Mouse (Mus musculus): ENCODE data around the gene Pla2g6. TPM values are rescaled to one million over a fixed set of nuclear protein-coding genes. Genes with fewer than 3 reads are reported as not detected.

The Pla2g6 gene
- total RNA-seq (2014; rRNA removed) = 26.8 and 35.3 TPM in 2 replicates
- polyA plus RNA-seq (2015; fragmentation: Nextera tagmentation; extraction: Ambion mirVana) = 14.5 and 17.6 TPM in 2 replicates

GRCm38 (mm10) chr15:79328058-79328938, at the start of gene Pla2g6:
Gene Pla2g6, minus strand, starts transcription at chr15:79328390.
- DNase-seq (ENCODE audit: low spot score) (peak; percentile 99), ATAC-seq (ENCODE audit: low FRiP score) (peak; percentile 94)
- TF ChIP-seq CTCF (IDR thresholded peaks at IDR 0.05) = peak; percentile 27
- Histone ChIP-seq H3K9ac (replicated peaks; ENCODE audit: low read length, poor library complexity, severe bottlenecking) (peak within 1 kb of the TSS; percentile 63), H3K27ac (ENCODE audit: low read depth, low read length) (peak within 1 kb of the TSS; percentile 92), H3K27me3 (ENCODE audit: insufficient read depth, low read length) (no peaks in the 10 kb centered on the region), H3K9me3 (ENCODE audit: low read length) (no peaks in the 10 kb centered on the region), H3K4me3 (ENCODE audit: low read depth, low read length) (peak within 1 kb of the TSS; percentile 45), H3K36me3 (ENCODE audit: insufficient read depth, low read length) (no peaks in the 10 kb centered on the region), H3K4me2 (ENCODE audit: low read depth, low read length, poor library complexity, severe bottlenecking) (peak within 1 kb of the TSS; percentile 78), H3K4me1 (ENCODE audit: insufficient read depth, low read length) (0 out of 2 replicates have a peak, but pooled peaks cover 6% of the 10 kb centered on the region)
- 5% methylated on average over 42 of the region's 46 CpGs for WGBS

- Histone ChIP-seq H3K4me2 (ENCODE audit: low read depth, low read length, poor library complexity, severe bottlenecking) (no peak overlapping the region), H3K27ac (ENCODE audit: low read depth, low read length) (no peak overlapping the region), H3K36me3 (ENCODE audit: insufficient read depth, low read length) (peaks cover 34% of the 10 kb centered on the region), H3K9me3 (ENCODE audit: low read length) (no peaks in the 10 kb centered on the region), H3K4me1 (ENCODE audit: insufficient read depth, low read length) (peaks cover 8% of the 10 kb centered on the region; the same call in 1 of the 2 replicates), H3K4me3 (ENCODE audit: low read depth, low read length) (no peak overlapping the region), H3K9ac (replicated peaks; ENCODE audit: low read length, poor library complexity, severe bottlenecking) (no peak overlapping the region), H3K27me3 (ENCODE audit: insufficient read depth, low read length) (no peaks in the 10 kb centered on the region)
- ATAC-seq (ENCODE audit: low FRiP score) (no peak), DNase-seq (ENCODE audit: low spot score) (peak; percentile 39)
- TF ChIP-seq CTCF (IDR thresholded peaks at IDR 0.05) = peak; percentile 32
- WGBS = 84% methylated on average over 6 of the region's 6 CpGs
Observed at GRCm38 (mm10) chr15:79377681-79378080, 49.5 kb upstream of the Pla2g6 start.

GRCm38 (mm10) chr15:79374760-79375159, 46.6 kb upstream of the Pla2g6 start:
- Histone ChIP-seq H3K4me3 (ENCODE audit: low read depth, low read length) (no peak overlapping the region), H3K4me2 (ENCODE audit: low read depth, low read length, poor library complexity, severe bottlenecking) (no peak overlapping the region), H3K36me3 (ENCODE audit: insufficient read depth, low read length) (peaks cover 36% of the 10 kb centered on the region), H3K9ac (replicated peaks; ENCODE audit: low read length, poor library complexity, severe bottlenecking) (no peak overlapping the region), H3K9me3 (ENCODE audit: low read length) (no peaks in the 10 kb centered on the region), H3K27me3 (ENCODE audit: insufficient read depth, low read length) (no peaks in the 10 kb centered on the region), H3K4me1 (ENCODE audit: insufficient read depth, low read length) (no peaks in the 10 kb centered on the region), H3K27ac (ENCODE audit: low read depth, low read length) (no peak overlapping the region)
- no peak for ATAC-seq (ENCODE audit: low FRiP score)
- no peak for TF ChIP-seq CTCF (IDR thresholded peaks at IDR 0.05)
- 52% methylated on average over 3 of the region's 3 CpGs for WGBS
- DNase-seq (ENCODE audit: low spot score) = no peak

- ATAC-seq (ENCODE audit: low FRiP score) = no peak
- Histone ChIP-seq H3K9ac (replicated peaks; ENCODE audit: low read length, poor library complexity, severe bottlenecking) (no peak overlapping the region), H3K4me3 (ENCODE audit: low read depth, low read length) (no peak overlapping the region), H3K27ac (ENCODE audit: low read depth, low read length) (no peak overlapping the region), H3K4me1 (ENCODE audit: insufficient read depth, low read length) (no peaks in the 10 kb centered on the region), H3K4me2 (ENCODE audit: low read depth, low read length, poor library complexity, severe bottlenecking) (no peak overlapping the region), H3K27me3 (ENCODE audit: insufficient read depth, low read length) (no peaks in the 10 kb centered on the region), H3K36me3 (ENCODE audit: insufficient read depth, low read length) (peaks cover 52% of the 10 kb centered on the region), H3K9me3 (ENCODE audit: low read length) (no peaks in the 10 kb centered on the region)
- no peak for DNase-seq (ENCODE audit: low spot score)
- TF ChIP-seq CTCF (IDR thresholded peaks at IDR 0.05) = no peak
- 63% methylated on average over 7 of the region's 7 CpGs for WGBS
Observed at GRCm38 (mm10) chr15:79370281-79370843, 42.2 kb upstream of the Pla2g6 start.

GRCm38 (mm10) chr15:79369452-79370280, 41.5 kb upstream of the Pla2g6 start:
- no peak for TF ChIP-seq CTCF (IDR thresholded peaks at IDR 0.05)
- H3K9ac ChIP-seq (replicated peaks; ENCODE audit: low read length, poor library complexity, severe bottlenecking) = no peak overlapping the region
- H3K36me3 ChIP-seq (ENCODE audit: insufficient read depth, low read length) = peaks cover 57% of the 10 kb centered on the region
- H3K4me2 ChIP-seq (ENCODE audit: low read depth, low read length, poor library complexity, severe bottlenecking) = no peak overlapping the region
- 68% methylated on average over 15 of the region's 15 CpGs for WGBS
- H3K9me3 ChIP-seq (ENCODE audit: low read length) = no peaks in the 10 kb centered on the region
- H3K27ac ChIP-seq (ENCODE audit: low read depth, low read length) = no peak overlapping the region
- no peak overlapping the region for H3K4me3 ChIP-seq (ENCODE audit: low read depth, low read length)
- no peaks in the 10 kb centered on the region for H3K4me1 ChIP-seq (ENCODE audit: insufficient read depth, low read length)
- no peak for ATAC-seq (ENCODE audit: low FRiP score)
- H3K27me3 ChIP-seq (ENCODE audit: insufficient read depth, low read length) = no peaks in the 10 kb centered on the region
- DNase-seq (ENCODE audit: low spot score) = no peak
